Mouse (Mus musculus) right cerebral cortex, adult 2 months (tissue): ENCODE measurements around the gene Gucy1b1.

Experiments
- DNase-seq, 2 experiments: peaks; one replicate each; pipeline ENCODE4 v3.0.0; 2021 to 2022; ENCODE audit warnings: low spot score in 2 of 2

Gucy1b1 gene

DNA sequence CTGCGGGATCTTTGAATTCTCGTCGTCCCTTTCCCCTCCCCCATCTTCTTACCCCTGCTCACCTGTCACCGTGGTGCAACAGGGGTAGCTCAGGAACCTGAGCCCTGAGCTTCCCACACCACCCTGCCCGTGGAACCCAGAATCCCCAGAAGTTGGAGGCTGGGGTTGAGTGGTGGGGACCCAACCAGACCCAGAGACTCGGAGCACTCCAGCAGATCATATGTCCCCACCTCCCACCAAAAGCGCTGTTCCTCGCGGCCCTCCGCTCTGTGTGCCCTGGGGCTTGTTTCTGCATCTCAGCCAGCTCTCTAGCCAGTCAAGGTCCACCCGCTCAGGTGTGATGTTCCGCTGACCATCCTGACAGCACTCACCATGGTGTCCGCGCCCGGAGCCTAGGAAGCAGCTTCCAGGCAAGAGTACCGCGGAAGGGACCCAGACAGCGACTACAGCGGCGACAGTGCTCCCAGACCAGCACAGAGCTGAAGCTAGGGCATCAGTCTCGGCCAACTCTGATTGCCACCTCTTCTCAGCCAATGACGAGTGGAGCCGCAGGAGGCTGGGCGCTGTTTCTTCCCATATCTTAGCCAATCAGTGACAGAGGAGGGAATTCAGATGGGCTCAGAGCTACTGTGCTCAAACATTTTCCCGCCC lies at the start of gene Gucy1b1:
TSS of gene Gucy1b1 (minus strand) at position 489 of the 651 bp plus-strand sequence.
- DNase-seq: peak; percentile 85 to 87

DNA sequence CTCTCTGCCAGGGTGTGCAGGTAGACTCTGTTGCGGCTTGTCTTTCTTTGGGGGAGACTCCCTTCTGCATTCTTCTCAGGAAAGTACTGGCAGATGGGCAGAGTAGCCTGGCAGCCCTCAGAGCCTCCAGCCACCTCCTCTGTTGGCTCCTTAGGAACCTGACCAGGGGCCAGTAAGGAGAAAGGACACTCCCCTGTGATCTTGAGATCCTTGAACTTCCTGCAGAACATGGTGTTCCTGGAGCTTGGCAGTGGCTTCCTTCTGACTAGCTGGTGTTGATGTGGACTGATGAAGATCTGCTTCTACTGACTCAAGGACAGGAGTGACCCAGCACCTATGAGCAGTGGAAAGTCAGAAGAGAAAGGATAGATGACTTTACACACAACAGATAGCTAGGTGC lies 44.4 kb upstream of the Gucy1b1 start:
- DNase-seq: no peak

DNA sequence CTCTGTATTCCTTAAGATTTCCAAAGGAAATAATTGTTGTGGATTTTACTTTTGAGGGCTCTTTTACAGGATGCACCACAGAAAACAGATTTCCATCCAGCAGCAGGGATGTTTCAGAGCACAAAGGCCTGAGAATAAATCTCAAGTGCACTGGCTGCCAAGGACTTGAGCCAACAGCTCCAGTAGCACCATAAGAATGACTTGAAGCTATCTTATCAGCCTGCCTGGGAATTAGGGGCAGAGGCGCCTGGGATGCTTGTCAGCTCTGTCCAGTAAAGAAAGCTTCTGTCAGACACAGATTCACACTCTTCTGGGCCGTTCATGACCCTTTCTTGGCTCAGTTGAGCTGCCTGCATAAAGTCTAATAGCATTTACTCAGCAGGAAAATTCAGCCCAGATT lies 38.0 kb upstream of the Gucy1b1 start:
- no peak for DNase-seq

DNA sequence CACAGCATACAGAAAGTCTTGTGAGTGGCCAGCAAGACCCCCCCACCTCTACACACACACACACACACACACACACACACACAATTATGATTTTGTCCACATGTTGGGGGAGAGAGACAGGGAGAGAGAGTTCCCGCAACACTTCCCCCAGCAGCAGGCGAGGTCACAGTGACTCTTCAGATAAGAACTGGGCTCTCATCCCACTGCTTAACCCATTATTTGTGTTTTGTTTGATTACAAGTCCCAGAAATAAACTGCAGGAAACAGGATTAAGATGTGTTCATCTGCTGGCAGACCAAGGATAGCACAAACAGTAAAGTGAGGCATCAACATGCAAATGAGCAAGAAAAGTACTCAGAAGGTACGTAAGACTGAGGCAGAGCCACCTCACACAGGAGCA lies 37.5 kb upstream of the Gucy1b1 start:
- no peak for DNase-seq

DNA sequence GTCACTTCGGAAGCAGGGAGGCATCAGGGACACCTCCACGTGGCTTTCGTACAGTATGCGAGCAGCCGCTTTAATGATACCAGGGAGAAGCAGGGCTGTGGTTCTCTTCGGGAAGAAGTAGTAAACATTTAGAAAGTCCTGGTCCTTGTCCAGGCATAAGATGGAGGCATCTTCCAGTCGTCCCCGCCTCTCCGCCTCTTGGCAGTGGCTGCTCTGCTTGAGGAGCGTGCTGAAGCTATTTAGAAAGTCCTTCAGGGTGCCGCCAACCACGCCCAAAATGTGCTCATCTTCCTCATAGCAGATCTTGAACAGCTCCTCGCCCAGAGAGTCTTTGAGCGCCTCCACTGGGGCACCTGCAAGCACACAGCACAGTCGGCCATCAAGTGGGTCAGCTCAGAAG lies 34.5 kb upstream of the Gucy1b1 start:
- no peak for DNase-seq

DNA sequence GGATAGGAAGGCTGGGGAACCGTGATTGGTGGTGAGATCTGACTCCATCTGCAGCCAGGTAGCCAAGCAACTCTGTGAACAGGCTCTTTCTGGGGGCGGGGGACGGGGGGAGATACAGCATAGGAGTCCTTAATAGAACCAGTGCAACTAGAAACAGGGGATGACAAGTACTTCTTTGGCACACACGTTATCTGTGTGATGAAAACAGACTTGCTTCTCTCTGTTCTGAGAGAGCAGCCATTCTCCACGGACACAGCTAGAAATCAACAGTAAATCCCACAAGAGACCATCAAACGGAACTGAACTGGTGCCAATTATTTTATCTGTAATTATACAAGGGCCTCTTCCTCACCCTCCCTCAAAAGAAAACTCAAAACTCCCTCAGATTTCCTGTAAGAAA lies 29.7 kb upstream of the Gucy1b1 start:
- no peak for DNase-seq

DNA sequence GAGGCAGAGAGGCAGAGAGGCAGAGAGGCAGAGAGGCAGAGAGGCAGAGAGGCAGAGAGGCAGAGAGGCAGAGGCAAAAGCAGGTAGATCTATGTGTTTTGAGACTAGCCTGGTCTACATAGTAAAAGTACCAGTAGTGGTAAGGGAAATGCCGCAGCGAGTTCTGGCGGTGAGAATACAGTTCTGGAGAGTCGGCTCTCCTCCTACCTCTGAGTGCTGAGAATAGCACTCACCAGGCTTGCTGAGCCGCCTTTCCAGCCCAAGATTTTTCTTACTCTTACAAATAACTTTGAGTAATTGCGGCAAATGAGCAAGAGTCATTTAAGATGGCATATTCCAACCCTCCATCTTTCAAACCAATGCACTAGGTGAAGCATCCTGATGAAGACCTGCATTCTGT lies 24.6 kb upstream of the Gucy1b1 start:
- DNase-seq: peak; percentile 16 to 26

DNA sequence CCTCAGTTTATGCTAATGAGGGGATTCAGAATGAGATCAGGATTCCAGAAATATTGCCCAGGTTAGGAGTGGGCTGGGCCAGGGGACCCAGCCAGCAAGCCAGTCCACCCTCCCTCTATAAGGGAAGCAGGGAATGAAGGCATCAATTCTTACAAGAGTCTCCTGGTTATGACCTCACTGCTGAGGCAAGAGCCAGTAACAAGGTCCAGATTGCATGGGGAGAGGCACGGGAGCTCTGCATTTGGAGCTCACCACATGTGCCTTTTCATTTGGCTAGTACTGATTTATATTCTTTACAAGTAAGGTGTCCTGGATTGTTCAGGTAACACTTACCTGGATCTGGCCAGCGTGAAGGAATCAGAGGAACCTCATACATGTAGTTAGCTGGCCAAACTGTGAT lies 22.3 kb upstream of the Gucy1b1 start:
- DNase-seq: no peak

DNA sequence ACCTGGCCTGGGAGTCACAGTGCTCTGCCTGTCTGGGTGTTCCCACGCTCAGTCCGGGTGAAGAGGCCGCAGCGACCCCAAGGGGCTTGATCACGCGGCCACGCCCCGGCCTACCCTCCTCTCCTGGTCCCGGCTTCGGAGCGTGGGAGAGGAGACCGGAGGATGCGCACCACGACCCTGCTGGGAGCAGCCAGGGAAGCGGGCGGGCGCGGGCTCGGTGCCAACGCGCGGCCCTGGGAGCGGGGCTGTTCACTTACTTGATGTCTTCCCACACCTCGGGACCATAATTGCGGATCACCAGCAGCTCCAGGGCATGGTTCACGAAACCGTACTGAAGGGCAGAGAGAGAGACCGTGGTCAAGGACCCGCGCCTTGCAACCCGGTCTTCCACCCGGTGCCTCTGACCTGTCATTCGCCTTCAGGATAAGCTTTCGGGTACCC lies 728 bp downstream of the Gucy1b1 start:
- DNase-seq: peak; percentile 75 to 77

DNA sequence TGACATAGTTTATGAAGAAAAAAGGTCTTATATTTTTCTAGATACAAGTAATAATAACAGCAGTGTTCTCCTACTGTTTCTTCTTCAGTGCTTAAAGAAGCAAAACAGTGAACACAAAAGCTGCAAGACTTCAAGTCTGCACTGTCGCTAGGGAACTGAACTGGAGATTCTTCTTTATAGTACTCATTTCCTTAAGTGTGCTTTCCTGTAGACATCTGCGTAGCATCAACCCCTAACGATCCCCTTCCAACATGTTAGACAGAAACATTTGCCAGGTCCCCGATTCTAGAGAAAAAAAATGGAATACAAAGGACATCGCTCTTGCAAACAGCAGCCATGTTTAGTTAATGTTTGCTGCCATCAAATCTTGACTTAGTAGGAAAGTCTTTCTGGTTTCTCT lies 6.7 kb downstream of the Gucy1b1 start:
- DNase-seq: no peak

DNA sequence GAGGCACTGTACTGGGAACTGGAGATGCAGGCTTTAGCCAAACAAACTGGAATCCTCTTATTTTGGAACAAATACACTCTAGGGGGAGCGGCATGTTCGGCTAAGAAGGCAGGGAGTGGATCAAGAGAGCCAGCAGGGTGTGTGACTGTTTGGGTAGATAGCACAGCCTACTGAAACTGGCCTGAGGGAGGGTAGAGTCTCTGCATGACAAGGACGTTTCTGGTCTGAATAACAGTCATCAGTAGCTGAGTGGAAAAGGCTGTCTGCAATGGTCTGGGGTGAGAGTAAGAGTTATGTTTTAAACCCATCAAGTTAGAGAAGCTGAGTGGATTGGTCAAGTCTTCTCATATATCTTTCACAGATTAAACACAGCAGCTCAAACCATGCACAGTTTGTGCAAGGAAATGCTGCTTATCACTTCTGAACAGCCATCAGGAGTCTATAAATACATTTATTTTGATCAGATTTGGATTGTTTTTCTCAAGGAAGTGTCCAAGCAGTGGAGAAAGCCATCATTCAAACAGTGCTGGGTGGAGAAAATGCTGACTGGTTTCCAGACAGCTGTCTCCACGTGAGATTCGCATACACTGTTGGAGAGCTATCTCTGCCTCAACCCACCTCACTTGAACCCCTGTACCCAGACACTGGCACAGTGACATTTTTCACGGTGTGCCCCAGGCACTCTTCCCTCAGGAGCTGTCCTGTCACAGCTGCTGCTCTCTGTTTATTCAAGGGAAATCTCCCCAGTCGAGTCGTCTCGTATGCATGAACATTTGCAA lies 12.9 kb downstream of the Gucy1b1 start:
- DNase-seq: no peak

DNA sequence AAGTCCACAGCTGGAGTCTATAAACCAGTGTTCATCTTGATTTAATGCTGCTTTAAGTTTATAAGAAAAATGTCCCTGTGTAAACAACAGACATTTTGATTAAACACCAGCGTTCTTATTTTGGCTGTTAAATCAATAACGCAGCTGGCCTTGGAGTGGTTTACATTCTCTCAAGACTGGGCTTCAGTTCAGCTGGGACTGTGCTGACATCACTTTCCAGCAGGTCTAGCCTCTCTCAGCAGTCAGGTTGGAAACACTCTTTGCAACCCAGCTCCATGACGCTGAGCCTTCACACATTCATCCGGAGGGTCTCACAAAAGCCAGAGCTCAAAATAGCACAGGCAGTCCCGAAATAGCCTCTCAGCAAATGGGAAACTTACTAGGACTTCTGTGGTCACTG lies 17.3 kb downstream of the Gucy1b1 start:
- no peak for DNase-seq

DNA sequence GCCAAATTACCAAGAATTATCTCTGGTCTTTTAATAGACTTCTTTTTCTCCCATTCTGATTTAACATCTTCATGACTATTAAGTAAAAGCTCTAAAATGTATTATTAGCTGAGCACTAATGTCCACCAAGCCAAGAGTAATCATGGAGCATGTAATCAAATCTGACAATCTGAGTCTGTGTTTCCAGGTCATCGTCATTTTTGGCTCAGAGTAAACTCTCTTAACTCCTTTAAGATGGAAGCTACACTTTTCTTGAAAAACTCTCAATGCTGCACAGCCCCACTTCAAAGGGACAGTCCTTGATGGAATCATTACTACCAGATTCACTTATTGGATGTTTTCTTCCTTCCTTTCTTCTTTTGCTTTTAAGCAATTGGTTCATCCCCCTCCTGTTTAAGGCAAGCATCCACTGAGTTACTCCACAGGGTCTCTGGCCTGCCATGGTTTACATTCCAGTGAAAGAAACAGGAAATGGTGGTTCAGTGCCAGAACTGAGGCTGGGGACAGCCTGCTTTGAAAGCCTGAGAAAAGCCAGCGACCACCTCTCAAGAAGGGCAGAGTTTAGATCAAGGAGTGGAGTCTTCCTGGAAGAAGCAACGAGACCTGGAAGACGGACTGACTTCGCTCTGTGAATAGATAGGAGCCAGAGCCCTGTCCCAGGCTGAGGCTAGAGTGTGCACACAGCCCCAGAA lies 20.1 kb downstream of the Gucy1b1 start:
- DNase-seq: no peak

DNA sequence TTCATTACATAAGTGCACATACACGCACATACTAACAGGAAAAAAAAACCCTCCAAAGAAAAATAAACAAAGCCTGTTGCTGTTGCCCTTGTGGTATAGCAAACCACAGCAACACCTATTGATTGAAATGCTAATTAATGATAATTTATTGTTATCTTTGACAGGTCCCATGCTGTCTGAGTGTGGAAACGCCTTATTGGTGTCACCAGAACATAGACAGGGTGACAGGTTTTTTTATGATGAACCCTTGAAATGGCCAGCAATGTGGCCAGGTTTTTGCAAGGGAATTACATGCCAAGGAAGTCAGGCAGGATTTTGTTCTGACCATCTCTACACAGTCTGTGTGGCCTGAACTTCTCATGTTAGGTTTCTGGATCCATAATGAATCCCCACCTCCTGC lies 22.5 kb downstream of the Gucy1b1 start:
- DNase-seq: no peak

DNA sequence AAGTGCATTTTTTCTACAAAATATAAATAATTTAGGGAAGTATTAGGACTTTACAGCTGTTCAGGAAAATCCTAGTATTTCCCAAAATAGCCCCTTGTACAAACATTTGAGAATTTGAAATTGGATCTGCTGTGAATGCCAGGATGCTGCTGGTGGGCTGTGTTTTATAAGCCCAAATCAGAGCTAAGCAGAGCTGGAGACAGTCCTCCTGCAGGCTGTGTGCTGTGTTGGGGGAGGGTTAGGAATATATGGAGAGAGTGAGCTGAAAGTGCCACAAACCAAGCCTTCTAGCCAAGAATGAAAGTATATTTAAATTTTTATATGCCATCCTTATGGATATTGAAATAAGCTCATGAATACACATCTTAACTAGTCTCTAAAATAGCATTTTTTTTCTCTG lies 23.0 kb downstream of the Gucy1b1 start:
- no peak for DNase-seq

DNA sequence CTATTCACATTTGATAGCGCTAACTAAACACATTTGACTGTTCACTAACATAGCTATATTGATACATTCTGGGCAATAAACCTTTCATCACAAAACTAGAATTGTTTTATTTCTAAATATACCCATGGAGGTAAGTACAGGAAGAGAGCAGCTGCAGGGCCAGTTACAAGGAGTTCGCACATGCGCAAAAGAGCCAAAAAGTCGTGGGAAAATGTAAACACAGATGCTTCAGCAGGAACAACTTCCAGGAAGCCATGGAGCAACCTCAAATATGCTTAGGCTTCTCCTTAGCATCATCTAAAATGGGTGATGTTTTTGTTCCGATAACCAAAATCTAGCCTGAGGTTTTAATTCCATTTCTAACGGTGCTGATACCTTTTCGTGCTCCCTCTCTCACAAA lies 25.8 kb downstream of the Gucy1b1 start:
- no peak for DNase-seq

DNA sequence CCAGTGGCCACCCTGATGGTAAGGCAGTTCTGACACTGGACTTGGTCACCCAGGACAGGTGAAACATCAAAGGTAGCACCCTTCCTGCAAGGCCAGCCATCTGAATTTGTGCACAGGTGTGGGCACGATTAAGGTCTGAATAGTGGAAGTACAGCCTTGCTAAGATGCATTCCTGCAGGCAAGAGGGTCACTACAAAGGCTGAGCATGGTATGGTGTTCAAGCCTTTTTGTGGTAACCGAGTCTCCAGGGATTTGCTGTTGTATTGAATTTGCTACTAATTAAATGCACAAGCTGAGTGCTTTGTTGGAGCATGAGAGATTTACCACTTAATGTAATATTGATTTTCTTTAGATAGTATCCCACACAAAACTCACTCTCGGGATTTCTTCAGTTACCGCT lies 26.4 kb downstream of the Gucy1b1 start:
- no peak for DNase-seq

DNA sequence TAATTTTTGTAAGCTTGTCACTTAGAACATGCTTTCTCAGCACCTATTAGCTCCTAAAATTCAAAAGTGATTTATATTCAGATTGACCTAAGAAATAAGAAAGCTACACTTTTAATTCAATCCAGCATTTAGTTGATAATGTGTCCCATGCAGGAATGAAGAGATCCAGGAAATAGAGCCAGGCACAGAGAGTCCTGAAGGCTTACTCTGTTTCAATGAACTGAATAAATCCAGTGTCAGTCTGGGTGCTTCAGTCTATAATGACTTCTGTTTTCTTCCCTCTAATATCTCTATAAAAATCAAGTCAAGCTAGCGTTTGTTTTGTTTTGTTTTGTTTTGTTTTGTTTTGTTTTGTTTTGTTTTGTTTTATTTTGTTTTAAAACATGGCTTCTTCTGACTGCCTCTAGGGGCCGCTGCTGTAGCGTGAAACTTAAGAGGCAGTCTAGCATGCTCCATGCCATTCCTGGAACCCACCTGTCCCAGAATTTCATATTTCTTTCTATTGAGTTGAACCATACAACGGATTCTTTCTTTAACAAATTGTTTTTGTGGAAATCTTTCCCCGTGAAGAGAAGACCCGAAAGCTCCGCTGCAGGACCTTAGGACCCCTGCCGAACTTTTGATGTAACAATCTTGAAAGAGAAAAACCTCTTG lies 27.3 kb downstream of the Gucy1b1 start:
- DNase-seq: peak in 1 of 2 experiments; percentile 49

DNA sequence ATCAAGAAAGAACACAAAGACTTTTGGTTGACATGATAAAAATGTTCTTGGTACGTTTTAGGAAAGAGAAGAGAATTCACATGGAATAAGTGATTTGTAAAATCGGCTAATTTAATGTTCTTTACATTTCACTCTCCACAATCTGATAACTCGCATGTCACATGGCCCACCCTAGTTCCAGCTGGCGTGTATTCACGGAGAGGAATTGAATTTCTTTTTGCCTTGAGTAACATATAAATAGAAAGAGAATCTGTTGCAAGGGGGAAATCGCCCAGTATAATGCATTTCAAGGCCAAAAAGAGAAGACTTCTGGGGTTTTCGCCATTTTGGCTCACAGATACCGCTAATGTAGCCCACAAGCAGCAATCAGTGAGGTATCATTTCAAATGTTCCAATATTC lies 28.4 kb downstream of the Gucy1b1 start:
- DNase-seq: no peak

DNA sequence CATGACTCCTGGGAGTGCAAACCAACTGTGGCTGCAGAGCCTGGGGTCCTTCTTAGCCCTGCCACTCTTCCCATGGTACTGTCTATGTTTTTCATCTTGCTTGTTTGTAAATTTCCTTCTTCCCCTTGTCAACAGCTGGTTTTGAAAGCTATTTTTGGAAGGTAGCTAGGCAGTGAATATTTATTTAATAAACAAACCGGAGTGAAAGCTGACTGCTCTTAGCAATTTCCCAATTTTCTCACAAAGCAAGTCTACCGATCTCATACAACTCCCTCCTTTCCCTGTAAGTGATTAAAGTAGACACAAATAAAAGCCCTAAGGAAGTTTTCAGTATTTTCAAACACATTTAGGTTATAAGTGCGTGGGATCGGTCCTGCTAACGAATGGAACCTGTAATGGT lies 29.6 kb downstream of the Gucy1b1 start:
- DNase-seq: no peak

DNA sequence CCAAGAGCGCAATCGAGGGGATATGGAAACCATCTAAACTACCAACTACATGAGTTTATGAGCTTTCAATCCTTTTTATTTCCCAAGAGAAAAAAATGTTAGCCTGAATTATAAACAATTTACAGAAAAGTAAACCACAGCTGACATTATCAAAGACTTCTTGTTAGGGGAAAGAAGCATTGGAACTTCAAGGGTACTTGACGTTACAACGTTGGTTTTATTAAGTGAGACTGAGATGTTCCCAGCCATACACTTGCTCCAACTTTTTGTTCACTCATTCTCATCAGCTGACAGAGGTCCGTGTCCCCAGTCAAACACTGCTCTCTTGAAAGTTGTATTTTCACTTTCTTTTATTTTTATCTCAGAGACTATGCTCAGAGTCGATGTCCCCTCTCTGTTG lies 30.8 kb downstream of the Gucy1b1 start:
- DNase-seq: no peak

DNA sequence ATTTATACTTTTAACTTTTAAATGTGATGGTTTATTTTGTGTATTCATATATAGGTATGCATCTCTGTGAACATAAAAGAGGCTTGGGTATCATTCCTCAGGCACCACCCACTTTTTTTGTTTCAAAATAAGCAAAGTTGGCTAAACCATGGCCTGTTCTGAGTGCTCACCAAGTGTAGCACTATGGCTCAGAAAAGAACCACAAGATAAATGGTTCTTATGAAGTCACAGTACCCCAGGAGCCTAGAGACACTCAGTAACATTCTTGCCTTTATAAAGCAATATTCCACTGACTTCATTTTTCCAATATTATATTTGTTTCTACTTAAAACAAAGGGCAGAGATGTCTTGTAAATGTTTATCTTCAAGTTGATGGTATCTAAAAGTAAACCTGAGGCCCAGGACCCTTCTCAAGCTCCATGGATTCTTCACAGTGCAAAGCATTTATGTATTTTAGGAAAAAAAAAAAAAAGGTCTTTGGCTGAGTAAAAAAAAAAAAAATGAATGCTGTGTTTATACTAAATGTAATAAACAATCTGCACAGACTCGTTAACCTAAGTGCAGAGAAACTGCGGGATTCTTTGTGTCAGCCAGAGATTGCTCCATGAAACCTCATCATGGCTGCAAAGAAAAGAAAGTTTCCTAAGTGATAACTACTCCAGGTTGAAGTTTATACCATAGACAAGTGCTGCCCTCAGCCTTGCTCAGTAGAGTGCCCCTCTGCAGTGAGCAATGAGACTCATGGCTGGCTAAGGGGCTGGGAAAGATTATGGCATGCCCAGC lies 38.0 kb downstream of the Gucy1b1 start:
- no peak for DNase-seq
